Mouse (Mus musculus): ENCODE measurements around the gene Unc13d.
"Not testable (repeated sequence)": the region's sequence is repeated elsewhere in the genome, so short reads cannot be mapped to it uniquely, and the experiment has no call there.

Unc13d gene

DNA sequence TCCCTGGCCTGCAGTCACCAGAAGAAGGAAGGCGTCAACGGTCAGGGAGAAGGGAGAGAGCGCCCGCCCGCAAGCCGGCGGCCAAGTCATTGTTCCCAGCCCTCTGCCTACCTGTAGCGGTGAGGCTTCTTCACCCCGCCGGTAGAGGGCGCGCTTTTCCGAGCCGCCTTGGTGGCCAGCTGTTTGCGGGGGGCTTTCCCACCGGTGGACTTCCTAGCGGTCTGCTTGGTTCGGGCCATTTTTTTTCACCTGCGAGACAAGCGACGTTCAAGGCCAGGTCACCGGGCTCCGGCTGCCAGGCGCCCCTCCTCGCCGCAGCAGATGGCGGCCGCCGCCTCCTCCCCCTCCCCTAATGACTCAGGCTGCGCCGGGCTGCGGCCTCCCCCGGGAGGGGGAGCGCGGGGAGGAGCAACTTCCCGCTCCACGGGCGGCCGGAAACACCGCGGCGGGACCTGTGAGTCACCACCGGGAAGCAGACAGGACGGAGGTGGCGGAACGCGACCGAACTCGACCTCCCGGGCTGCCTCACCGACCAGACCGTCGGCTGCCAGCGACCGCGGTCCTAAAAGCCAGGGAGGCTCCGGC, 53.9 kb downstream of the Unc13d start:
- DNase-seq (ENCODE audit: extremely low spot score, low read depth, low spot score), result no peak

DNA sequence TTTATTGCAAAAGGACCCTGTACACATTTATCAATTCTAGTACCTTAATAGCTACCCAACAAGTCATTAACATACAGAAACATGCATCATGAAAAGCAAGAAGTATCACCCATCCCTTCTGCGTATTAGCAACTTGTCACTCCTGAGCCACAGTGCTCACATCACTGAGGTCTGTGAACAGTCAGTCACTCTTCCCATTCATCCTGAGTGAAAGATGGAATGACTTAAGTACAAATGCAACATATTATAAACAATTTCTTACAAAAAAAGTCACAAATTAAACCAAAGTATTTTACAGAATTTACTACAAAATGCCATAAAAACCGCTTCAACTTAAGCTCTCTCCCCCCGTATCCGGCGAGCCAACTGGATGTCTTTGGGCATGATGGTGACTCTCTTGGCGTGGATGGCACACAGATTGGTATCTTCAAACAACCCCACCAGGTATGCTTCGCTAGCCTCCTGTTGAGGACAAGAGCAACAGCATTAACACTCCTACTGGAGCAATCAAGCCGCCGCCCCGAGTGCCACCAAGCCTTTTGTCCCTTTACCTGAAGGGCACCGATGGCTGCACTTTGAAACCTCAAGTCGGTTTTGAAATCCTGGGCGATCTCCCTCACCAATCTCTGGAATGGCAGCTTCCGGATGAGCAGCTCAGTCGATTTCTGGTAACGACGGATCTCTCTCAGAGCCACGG, 54.5 kb downstream of the Unc13d start:
- not testable (repeated sequence) for DNase-seq (ENCODE audit: extremely low spot score, low read depth, low spot score)

DNA sequence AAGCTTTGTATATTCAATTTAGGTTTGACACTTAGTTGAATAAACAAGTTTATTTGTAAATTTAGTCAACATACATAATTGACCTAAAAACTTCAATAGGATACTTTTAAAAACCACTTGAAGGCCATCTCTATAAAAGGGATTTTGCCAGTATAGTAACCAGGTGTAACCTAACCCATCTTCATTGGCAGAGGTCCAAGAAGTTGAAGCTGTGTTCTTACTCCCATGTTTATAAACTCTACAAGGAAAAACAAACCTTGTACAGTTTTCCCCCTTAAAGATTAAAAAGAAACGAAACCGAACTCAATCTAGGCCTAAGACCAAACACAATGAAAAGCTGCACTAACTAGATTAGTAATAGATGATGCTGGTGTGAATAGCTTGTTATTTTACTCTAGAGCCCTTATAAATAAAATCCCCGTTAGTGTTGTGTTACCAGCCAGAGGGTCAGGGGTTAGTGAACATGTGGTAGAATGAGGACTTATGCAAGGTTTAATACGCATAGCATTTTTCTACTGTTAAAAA, 55.4 kb downstream of the Unc13d start:
- DNase-seq (ENCODE audit: extremely low spot score, low read depth, low spot score), result no peak

DNA sequence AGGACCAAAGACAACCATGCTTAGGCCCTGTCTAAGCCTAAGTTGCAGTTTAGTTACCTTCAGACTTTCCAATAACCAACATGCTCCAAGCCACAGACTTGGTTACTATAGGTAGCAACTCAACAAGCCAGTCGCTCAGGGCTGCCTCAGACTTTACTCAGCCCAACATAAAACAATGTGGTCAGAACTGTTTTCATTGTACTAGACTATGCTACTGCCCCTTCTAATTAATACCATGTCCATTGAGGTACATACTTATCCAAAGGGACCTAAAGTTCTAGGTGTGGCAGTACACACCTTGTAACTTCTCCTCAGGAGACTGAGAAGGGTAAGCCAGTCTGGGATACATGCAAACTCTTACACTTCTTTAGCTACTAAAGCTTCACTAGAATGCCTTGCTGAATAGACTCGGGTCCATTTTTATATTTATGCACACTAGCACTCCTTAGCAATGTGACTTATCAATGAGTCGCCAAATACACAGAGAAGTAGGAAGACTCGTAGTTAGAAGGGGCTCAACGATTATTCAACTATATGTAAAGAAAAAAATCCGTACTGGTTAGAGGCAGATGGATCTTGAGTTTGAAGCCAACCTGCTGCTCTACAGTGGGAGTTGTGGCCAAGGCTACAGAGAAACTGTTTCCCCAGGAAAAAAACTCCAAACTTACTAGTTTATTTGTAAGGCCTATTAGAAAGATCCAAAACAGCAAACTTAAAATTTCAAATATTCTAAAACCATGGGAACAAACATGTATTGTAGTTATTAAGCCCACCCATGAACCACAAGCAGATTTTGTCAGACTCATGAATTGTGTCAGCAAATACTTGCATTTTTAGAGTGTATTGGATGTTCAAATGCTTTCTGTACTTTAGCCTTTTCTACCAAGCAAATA, 56.2 kb downstream of the Unc13d start:
- no peak for DNase-seq (ENCODE audit: extremely low spot score, low read depth, low spot score)

DNA sequence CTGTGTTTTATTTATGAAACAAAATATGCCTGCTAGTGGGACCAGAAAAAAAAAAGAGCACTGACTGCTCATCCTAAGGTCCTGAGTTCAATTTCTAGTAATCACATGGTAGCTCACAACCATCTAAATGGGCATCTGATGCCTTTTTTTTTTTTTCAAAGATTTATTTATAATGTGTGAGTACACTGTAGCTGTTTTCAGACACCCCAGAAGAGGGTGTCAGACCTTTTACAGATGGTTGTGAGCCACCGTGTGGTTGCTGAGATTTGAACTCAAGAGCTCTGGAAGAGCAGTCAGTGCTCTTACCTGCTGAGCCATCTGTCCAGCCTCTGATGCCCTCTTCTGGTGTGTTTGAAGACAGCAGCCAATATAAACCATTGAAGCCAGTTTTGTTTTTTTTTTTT, 57.2 kb downstream of the Unc13d start:
- DNase-seq (ENCODE audit: extremely low spot score, low read depth, low spot score), result no peak

DNA sequence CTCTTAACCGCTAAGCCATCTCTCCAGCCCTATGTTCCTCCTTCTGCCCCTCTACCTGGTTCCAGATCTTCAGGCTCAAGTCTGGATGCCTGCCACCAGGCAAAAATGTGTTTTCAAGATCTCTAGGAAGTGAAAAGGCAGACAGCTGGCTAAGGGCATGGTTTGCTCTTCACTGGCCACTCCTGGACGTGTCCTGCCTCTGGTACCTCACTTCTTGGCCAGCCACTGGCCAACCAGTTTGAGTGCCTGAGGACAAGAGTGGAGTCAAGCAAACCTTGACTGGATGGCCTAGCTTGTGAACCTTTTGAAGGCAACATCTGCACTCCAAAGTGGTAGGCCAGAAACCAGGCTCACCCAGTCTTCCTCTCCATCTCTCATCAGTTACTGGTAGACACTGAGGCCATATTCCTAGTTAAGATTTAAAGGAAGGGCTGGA, 57.8 kb downstream of the Unc13d start:
- no peak for DNase-seq (ENCODE audit: extremely low spot score, low read depth, low spot score)

DNA sequence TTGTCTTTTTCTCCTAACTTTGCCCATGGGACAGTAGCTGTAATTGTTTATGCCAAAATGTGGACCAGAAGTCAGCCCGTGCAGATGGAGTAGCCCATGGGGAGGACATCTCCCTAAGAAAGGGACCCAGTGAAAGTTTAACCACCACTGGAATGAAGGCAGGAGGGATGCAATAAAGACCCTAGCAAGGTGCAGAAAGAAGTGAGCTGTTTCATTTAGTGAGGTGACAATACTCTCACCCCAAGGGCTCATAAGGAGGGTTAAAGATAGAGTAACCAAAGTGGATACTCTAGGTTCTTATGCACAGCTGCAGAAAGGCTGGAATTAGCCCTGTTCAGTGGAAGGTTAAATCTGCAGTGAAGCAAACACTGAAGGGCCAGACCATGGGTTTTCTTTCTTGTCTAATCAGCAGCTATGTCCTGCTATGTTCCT, 58.4 kb downstream of the Unc13d start:
- DNase-seq (ENCODE audit: extremely low spot score, low read depth, low spot score), result no peak

DNA sequence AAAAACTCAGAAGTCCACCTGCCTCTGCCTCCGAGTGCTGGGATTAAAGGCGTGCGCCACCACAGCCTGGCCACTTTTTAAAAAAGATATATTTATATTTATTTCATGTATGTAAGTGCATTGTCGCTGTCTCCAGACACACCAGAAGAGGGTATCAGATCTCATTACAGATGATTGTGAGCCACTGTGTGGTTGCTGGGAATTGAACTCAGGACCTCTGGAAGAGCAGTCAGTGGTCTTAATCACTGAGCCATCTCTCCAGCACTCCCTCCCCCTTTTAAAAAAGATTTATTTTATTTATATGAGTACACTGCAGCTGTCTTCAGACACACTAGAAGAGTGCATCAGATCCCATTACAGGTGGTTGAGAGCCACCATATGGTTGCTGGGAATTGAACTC, 58.9 kb downstream of the Unc13d start:
- not testable (repeated sequence) for DNase-seq (ENCODE audit: extremely low spot score, low read depth, low spot score)

DNA sequence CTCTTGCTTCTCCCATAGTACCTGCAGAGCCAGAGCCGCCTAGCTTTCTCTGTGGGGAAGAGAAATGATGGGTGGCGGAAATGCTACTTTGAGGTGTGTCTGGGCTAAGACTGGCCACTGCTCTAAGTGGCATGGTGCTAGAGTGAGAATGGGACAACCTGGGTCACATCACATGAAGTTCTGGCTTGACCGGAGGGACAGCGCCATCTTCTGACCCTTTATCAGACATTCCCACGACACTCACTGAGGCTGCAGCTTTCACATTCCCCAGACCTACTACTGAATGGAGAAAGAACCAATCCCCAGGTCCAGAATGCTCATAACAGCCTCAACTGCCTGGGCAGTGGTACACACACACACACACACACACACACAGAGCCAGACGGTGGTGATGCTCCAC, 59.7 kb downstream of the Unc13d start:
- no peak for DNase-seq (ENCODE audit: extremely low spot score, low read depth, low spot score)

DNA sequence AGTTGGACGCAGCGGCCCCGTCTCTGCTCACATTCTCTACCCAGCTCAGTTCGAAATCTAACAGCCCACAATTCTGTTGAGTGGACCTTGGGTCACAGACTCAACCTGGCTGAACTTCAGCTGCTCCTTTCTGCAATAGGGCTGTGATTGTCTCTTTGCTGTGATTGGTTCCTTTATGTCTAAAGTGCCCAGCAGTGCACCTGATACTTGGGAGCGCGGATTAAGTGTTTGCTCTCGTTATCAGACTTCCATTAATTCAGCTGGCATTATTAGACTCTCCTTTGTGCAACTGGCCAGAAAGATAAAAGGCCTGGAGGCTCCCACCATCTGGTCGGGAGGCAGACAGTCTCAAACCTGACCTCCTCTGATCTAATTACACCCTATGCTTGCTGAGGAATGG, 62.9 kb downstream of the Unc13d start:
- no peak for DNase-seq (ENCODE audit: extremely low spot score, low read depth, low spot score)

DNA sequence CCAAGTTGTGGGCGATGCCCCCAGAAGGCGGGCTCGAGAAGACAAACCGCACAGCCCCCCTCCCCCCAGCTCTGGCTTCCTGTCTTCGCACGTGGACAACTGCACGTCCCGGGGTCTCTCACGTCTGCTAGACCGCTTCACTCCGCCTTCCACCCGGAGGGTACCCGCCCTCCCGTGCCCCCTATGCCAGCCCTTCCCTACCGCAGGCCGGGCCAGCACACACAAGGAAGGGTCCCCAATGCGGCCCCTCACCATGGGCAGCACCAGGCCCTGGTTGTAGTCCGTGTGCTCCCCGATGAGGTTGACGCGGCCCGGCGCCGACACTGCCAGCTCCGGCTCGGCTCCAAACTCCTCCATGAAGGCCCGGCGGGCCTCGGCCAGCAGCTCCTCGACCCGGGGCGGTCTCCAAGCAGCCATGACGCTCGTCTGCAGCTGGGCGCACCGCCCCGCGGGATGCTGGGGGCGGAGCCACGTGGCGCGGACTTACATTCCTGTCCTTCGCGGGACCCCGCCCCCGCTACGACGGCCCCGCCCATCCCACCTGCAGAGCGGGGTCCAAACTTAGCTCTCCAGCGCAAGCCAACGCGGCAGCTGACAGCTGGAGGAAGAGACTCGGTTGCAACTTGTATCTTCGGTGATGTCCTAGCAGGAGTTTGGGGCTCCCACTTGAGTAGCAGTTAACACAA, 65.4 kb downstream of the Unc13d start, which contains the start of gene Galk1:
Gene Galk1 (minus strand): TSS at position 458 of the 686 bp plus-strand sequence.
- no peak for DNase-seq (ENCODE audit: extremely low spot score, low read depth, low spot score)

Data from hindlimb bud, embryonic 11.5 days (tissue).